Mouse (Mus musculus) lung, embryonic 16.5 days (tissue): ENCODE data around the gene Olfr1191-ps1. TPM values are rescaled to one million over a fixed set of nuclear protein-coding genes. Genes with fewer than 3 reads are reported as not detected.
"Not testable (repeated sequence)": the region's sequence is repeated elsewhere in the genome, so short reads cannot be mapped to it uniquely, and the experiment has no call there.

Experiments
- ATAC-seq: fragments of 200-750 bp; cut with Nextera tagmentation; 2 replicates; pipeline ENCODE4 v1.8.0; 2017; ENCODE audit warnings: low read depth, mild to moderate bottlenecking, moderate library complexity
- H3K27ac ChIP-seq: fragments of 300-500 bp; sonication (generic); 2 replicates; pipeline ENCODE4 v1.5.1; 2014; ENCODE audit warnings: mild to moderate bottlenecking, control low read depth, low read length
- H3K27me3 ChIP-seq: fragments of 300-500 bp; sonication (generic); 2 replicates; pipeline ENCODE4 v1.6.1; 2014; ENCODE audit warnings: low read depth, low read length, mixed read lengths; ENCODE audit not compliant: control insufficient read depth, insufficient read depth
- H3K36me3 ChIP-seq: fragments of 300-500 bp; sonication (generic); 2 replicates; pipeline ENCODE4 v1.6.1; 2014; ENCODE audit warnings: low read length; ENCODE audit not compliant: control insufficient read depth, insufficient read depth
- H3K4me1 ChIP-seq: fragments of 300-500 bp; sonication (generic); replicated peaks from 2 replicates; pipeline ENCODE4 v1.6.1; 2014; ENCODE audit warnings: low read length, mixed read lengths; ENCODE audit not compliant: control insufficient read depth, insufficient read depth
- H3K4me2 ChIP-seq: fragments of 300-500 bp; sonication (generic); 2 replicates; pipeline ENCODE4 v1.6.1; 2014; ENCODE audit warnings: low read depth, low read length, control low read depth
- H3K4me3 ChIP-seq: fragments of 300-500 bp; sonication (generic); 2 replicates; pipeline ENCODE4 v1.5.1; 2014; ENCODE audit warnings: mild to moderate bottlenecking, low read length, control low read depth
- H3K9ac ChIP-seq: fragments of 300-500 bp; sonication (generic); 2 replicates; pipeline ENCODE4 v1.6.1; 2014; ENCODE audit warnings: low read length, control low read depth
- H3K9me3 ChIP-seq: fragments of 300-500 bp; sonication (generic); 2 replicates; pipeline ENCODE4 v1.6.1; 2016; ENCODE audit warnings: low read length; ENCODE audit not compliant: control insufficient read depth
- WGBS: fragments of 180-500 bp; shearing (Covaris S2); extraction: QIAGEN DNeasy Blood & Tissue Kit; methylation state at CpG from one replicate; pipeline ENCODE4 v1.1.7; 2014; 5-methylcytosine and 5-hydroxymethylcytosine counted together
- polyA plus RNA-seq: library from polyadenylated mRNA; unstranded; fragments of >200 nt; fragmentation: Nextera tagmentation; extraction: Ambion mirVana; gene quantifications from 2 replicates; pipeline ENCODE4 v1.2.1, GENCODE M21; 2015

The Olfr1191-ps1 gene
- polyA plus RNA-seq: not detected in 2 replicates

GRCm38 (mm10) chr2:88640242-88640641, at the start of gene Olfr1191-ps1:
Olfr1191-ps1 (plus strand) TSS chr2:88640542.
- H3K9me3 ChIP-seq, H3K36me3 ChIP-seq, H3K27ac ChIP-seq, H3K4me3 ChIP-seq, H3K27me3 ChIP-seq, H3K9ac ChIP-seq, H3K4me1 ChIP-seq, ATAC-seq, H3K4me2 ChIP-seq: not testable (repeated sequence)
- 84% methylated on average over 1 of the region's 1 CpGs for WGBS

- no peak within 1 kb of the TSS for H3K4me3 ChIP-seq
- no peaks in the 10 kb centered on the region for H3K36me3 ChIP-seq
- no peaks in the 10 kb centered on the region for H3K9me3 ChIP-seq
- no peak within 1 kb of the TSS for H3K9ac ChIP-seq
- no peaks in the 10 kb centered on the region for H3K4me1 ChIP-seq
- H3K27ac ChIP-seq: no peak within 1 kb of the TSS
- H3K4me2 ChIP-seq: no peak within 1 kb of the TSS
- no peaks in the 10 kb centered on the region for H3K27me3 ChIP-seq
- WGBS: 25% methylated on average over 1 of the region's 1 CpGs
- no peak for ATAC-seq
These were observed 7.9 kb downstream of the Olfr1191-ps1 start, which contains the start of gene Olfr1192-ps1 for GRCm38 (mm10) chr2:88648209-88648608. Olfr1192-ps1 (plus strand) TSS chr2:88648509.

GRCm38 (mm10) chr2:88675328-88675727, 35.0 kb downstream of the Olfr1191-ps1 start, which contains the start of gene Olfr1193:
Olfr1193 (plus strand) TSS chr2:88675628.
- not testable (repeated sequence) for H3K4me3 ChIP-seq, H3K36me3 ChIP-seq

GRCm38 (mm10) chr2:88689087-88689486, 48.7 kb downstream of the Olfr1191-ps1 start, which contains the start of gene Olfr1195:
Olfr1195 (minus strand) TSS chr2:88689187.
- no peaks in the 10 kb centered on the region for H3K9me3 ChIP-seq
- no peak within 1 kb of the TSS for H3K4me3 ChIP-seq
- ATAC-seq: no peak
- no peak within 1 kb of the TSS for H3K27ac ChIP-seq
- H3K36me3 ChIP-seq: no peaks in the 10 kb centered on the region
- H3K4me1 ChIP-seq: no peaks in the 10 kb centered on the region
- no peaks in the 10 kb centered on the region for H3K27me3 ChIP-seq
- H3K9ac ChIP-seq: no peak within 1 kb of the TSS
- H3K4me2 ChIP-seq: no peak within 1 kb of the TSS

More at GRCm38 (mm10) chr2:88675328-88675727, 35.0 kb downstream of the Olfr1191-ps1 start, which contains the start of gene Olfr1193:
- not testable (repeated sequence) for H3K4me2 ChIP-seq, ATAC-seq, H3K27me3 ChIP-seq, H3K4me1 ChIP-seq, H3K9ac ChIP-seq, H3K27ac ChIP-seq, H3K9me3 ChIP-seq

Other genes with a start within 250 kb of the Olfr1191-ps1 start
- not detected in 2 replicates for gene Olfr1179, start 234.1 kb upstream of the Olfr1191-ps1 start, polyA plus RNA-seq
- gene Olfr1180, start 221.4 kb upstream of the Olfr1191-ps1 start, polyA plus RNA-seq: not detected in 2 replicates
- not detected in 2 replicates for gene Olfr1181, start 214.4 kb upstream of the Olfr1191-ps1 start, polyA plus RNA-seq
- not detected in 2 replicates for gene Gm13757, start 191.4 kb upstream of the Olfr1191-ps1 start, polyA plus RNA-seq
- not detected in 2 replicates for gene Olfr1183, start 185.7 kb upstream of the Olfr1191-ps1 start, polyA plus RNA-seq
- not detected in 2 replicates for gene Olfr1184, start 156.9 kb upstream of the Olfr1191-ps1 start, polyA plus RNA-seq
- gene Olfr1185-ps1, start 147.2 kb upstream of the Olfr1191-ps1 start, polyA plus RNA-seq: not detected in 2 replicates
- gene Olfr1186, start 122.0 kb upstream of the Olfr1191-ps1 start, polyA plus RNA-seq: not detected in 2 replicates
- not detected in 2 replicates for gene Olfr1188, start 83.6 kb upstream of the Olfr1191-ps1 start, polyA plus RNA-seq
- gene Olfr1189, start 54.1 kb upstream of the Olfr1191-ps1 start, polyA plus RNA-seq: not detected in 2 replicates
- gene Olfr1192-ps1, start 8.0 kb downstream of the Olfr1191-ps1 start, polyA plus RNA-seq: not detected in 2 replicates
- gene Olfr1193, start 35.1 kb downstream of the Olfr1191-ps1 start, polyA plus RNA-seq: not detected in 2 replicates
- not detected in 2 replicates for gene Olfr1195, start 48.6 kb downstream of the Olfr1191-ps1 start, polyA plus RNA-seq
- gene Olfr1196, start 64.1 kb downstream of the Olfr1191-ps1 start, polyA plus RNA-seq: not detected in 2 replicates
- gene Olfr1197, start 91.8 kb downstream of the Olfr1191-ps1 start, polyA plus RNA-seq: not detected in 2 replicates
- not detected in 2 replicates for gene Olfr1198, start 110.8 kb downstream of the Olfr1191-ps1 start, polyA plus RNA-seq
- gene Olfr1199, start 119.9 kb downstream of the Olfr1191-ps1 start, polyA plus RNA-seq: not detected in 2 replicates
- not detected in 2 replicates for gene Olfr1200, start 129.9 kb downstream of the Olfr1191-ps1 start, polyA plus RNA-seq
- gene Olfr1201, start 152.5 kb downstream of the Olfr1191-ps1 start, polyA plus RNA-seq: not detected in 2 replicates
- gene Olfr1202, start 174.0 kb downstream of the Olfr1191-ps1 start, polyA plus RNA-seq: not detected in 2 replicates
- not detected in 2 replicates for gene Olfr1205, start 189.2 kb downstream of the Olfr1191-ps1 start, polyA plus RNA-seq
- gene Olfr1204, start 208.8 kb downstream of the Olfr1191-ps1 start, polyA plus RNA-seq: not detected in 2 replicates
- not detected in 2 replicates for gene Olfr1206, start 222.7 kb downstream of the Olfr1191-ps1 start, polyA plus RNA-seq